Mouse (Mus musculus) adrenal gland, postnatal 10 days (tissue): Measurements from ENCODE around the gene Tmem91. TPM values are rescaled to one million over a fixed set of nuclear protein-coding genes. Genes with fewer than 3 reads are reported as not detected.
A peak's percentile ranks its signal among the peaks of the same experiment; 100 is the strongest.

Source experiments
- DNase-seq: peaks from one replicate; pipeline ENCODE4 v3.0.0; 2021; ENCODE audit warnings: mixed read lengths
- total RNA-seq, 2 experiments: library from RNA; stranded (reverse); gene quantifications; 2 replicates each; pipeline ENCODE4 v1.2.3; 2021

The Tmem91 gene
- total RNA-seq, 2 experiments from 2014 or later, result 0.90 to 1.9 TPM

DNA sequence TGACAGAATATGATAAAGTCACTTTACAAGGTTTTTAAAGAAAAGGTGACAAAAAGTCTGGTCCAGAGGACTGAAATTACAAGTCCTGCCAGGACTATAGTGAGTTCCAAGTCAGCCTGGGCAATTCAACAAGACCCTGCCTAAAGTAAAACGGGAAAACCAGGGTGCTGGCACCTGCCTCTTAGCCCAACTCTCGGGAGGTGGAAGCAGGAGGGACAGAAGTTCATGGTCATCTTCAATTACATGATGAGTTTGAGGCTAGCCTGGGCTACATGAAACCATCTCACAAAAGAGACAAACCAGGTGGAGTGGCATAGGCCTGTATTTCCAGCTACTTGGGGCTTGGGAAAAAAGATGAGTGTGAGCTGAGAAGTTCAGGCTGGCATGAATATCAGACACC lies 3.3 kb downstream of the Tmem91 start:
- no peak for DNase-seq

DNA sequence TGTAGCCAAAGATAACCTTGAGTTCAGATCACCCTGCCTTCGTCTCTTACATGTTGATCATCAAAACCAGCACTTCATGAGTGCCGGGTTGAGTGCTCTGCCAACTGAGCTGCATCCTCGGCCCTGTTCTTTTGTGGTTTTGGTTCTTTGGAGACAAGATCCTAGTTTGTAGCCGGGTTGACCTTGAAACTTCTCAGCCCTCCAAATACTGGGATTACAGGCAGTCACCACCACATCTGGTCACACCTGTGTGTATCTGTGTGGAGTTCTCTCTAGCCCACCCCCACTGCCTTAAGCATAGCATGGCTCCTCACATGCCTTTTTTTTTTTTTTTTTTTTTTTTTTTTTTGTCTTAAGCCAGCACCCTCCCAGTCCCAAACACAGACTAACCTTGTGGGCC lies 4.9 kb downstream of the Tmem91 start:
- no peak for DNase-seq

DNA sequence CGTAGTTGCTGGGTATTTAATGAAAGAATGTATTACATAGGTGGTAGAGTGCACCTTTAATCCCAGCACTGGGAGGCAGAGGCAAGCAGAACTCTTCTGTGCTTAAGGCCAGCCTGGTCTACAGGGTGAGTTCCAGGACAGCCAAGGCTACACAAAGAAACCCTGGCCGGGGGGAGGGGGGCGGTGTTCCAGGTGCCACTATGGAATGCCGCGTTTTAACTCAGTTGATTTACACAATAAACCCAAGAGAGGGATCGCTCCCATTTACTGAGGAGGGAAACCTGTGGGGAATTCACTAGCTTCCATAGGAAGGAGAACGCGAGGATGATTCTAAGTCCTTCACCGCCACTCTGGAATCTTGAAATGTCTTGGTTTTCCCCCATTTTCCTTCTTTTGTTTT lies 5.3 kb downstream of the Tmem91 start:
- no peak for DNase-seq

DNA sequence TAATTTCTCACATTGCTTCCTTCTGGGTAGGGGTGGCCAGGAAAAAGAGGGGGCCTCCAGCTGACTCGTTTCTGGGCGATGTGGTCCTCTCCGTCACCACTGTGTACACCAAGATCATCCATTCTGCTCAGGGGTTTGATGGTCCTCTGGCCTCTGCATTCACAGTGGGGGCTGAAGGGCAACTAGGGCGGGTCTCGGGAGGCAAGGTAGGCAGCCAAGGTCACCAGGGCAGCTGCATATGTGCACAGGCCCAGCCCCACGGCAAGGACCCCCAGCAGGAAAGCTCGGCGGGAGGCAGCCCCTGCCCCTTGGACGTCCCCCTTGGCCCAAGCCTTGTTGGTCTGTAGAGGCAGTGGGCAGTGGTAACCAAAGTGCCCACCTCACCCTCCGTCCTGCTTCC lies 5.8 kb downstream of the Tmem91 start:
- no peak for DNase-seq

DNA sequence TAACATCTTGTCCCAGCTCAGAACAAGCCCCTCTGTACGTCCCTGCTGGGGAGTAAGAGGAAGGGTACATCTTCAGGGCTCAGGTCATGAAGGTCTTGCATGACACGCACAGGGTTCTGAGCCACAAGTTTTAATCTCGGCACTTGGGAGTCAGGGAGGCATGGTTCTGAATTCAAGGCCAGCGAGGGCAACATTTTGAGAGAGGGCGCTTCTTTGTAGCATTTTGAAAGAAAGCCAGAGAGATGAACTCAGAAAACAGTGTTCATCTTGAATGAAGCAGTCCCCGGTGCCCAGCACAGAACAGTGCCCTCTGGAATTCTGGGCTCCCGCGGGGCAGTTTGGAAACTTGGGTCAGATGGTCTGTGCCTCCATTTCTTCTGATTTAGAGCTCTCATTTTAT lies 8.6 kb downstream of the Tmem91 start:
- no peak for DNase-seq

DNA sequence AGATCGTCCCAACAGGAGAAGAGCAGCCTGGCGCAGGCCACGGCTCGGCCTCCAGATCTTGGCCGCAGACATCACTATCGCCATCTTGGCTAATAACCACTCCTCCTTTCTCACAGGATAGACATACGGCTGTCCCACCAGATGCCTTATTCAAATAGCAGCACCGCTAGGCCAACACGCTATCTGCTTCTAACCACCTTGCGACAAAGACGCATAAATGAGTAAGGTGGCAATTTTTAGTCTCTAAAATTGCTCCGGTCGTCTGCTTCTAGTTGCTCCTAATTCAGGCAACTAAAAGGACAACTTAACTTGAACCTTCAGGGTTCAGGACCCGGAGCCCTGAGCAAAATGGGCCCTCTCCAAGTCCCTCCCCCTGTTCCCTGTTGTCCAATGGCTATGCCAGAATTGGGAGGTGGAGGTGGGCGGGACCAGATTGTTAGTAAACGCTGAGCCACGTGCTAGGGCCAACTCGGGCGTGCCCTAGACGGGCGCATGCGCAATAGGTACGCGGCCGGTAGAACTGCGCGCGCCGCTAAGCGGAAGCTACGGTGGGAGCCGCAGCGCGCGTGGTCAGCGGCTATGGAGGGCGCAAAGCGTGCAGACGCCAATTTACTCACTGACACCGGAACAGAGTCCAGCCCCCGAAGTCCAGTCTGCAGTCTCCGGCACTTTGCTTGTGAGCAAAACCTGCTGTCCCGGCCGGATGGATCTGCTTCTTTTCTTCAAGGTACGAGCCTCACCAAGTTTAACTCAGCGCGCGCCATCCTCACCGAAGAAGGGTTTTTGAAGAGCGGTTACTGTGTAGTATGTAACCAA lies 16.1 kb downstream of the Tmem91 start, which contains the start of the genes Bckdha and Exosc5:
Gene Bckdha, minus strand, starts transcription at position 325 of the 816 bp plus-strand sequence.
Gene Exosc5, plus strand, starts transcription at position 508 of the 816 bp plus-strand sequence.
- DNase-seq, result peak; percentile 99

DNA sequence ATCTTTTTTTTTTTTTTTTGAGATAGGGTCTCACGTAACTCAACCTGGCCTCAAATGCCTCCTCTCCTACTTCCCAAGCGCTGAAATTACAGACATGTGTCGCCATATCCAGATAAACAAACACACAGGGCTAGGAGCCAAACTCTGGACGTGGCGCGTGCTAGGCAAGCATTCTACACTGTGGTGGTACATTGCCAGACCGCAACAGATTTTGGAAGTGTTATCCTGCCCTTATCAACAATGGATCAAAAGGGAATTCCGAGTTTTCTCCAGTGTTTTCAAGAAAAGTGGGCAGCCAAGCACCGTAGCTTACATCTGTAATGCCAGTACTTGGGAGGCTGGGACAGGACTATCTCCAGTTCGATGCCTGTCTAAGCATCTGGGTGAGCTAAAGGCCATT lies 17.2 kb downstream of the Tmem91 start:
- DNase-seq, result peak; percentile 50

DNA sequence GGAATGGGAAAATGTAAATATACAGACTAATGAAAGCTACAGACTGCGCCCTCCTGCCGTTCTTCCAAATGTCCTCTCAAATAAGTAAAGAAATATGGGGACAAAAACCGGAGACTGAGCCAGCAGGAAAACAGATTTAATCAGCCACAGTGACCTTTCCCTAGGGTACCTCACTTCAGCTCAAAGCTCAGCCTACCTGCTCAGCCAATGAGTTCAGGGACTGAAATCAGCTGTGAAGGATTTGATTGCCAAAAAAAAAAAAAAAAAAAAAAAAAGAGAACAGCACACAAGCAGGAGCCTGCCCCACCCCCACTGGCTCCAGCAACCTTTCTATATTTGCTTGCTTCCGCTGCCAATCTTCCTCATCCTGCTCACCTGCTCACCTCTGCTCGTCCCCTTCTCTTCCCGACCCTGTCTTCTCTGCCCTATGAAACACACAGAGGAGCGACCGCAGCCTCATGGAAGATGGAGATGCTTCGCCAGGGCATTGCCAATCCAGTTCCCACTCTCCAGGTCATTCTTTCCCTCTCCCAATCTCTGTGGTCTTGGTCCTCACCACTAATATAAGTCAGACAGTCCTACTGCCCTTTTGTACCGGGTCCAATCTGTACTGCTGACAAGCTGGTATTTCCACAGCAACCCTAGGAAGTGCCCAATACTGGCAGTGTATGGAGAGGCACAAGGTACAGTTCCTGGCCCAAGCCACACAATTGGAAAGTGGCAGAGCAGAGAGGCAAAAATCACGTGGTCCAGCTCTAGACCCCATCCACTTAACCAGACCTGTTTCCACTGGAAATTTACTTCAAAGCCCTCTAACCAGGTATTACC lies 19.2 kb downstream of the Tmem91 start:
- DNase-seq, result peak; percentile 40

DNA sequence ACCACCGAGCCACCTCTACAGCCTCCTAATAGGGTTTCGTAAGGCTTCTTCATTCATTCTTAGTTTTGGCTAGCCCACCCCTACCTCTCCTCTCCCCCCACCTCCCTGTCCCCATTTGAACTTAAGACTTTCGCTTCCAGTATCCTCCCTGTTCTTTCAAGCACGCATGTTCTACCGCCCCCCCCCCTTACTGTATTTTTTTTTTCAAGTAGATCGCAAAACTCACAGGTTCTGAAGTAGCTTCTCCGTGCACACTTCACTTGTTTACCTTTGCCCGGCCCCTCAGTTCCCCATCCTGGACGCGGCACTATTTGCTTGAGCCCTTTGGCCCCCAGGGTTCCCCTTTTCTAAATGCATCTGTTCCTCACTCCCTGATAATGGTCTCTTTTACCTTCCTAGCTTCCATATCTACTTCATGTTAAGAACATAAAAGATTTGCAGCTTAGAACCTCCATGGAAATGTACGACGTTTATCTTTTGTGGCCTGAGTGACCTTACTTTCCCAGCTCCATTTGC lies 22.7 kb downstream of the Tmem91 start:
- no peak for DNase-seq

DNA sequence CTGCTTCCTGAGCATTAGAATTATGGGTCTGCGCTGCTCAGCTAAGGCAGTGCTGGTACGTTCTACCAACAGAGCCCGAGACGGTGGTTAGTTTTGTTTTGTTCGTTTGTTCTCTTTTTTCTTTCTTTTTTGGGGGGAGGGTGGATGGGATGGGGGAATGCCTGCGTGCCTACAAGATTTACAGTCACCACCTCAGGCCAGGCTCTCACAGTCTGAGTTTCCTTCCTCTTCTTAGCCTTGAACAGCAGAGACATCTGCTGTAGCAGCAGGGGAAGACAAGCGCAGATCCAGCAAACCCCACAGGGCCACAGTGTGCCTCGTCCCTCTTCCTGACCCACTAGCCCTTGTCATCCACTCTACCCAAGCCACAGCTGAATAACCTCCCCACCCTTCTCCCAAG lies 23.7 kb downstream of the Tmem91 start:
- DNase-seq, result no peak

DNA sequence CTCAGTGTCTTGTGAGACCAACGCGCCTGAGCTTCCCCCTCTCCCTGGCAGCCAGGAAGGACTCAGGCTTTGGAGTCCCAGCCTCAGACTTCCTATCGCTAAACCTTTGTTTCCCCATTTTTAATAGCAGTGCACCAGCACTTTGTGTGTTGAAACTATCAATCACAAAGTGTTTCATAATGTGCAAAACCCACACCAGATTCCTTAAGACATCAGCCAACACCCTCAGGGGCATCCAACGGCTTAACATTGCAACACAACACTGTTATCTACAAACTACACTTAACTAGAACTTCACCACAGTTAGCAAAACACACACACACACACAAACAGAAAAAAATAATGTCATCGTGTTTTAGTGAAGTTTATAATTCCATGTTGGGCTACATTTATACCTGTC lies 25.1 kb downstream of the Tmem91 start:
- no peak for DNase-seq

DNA sequence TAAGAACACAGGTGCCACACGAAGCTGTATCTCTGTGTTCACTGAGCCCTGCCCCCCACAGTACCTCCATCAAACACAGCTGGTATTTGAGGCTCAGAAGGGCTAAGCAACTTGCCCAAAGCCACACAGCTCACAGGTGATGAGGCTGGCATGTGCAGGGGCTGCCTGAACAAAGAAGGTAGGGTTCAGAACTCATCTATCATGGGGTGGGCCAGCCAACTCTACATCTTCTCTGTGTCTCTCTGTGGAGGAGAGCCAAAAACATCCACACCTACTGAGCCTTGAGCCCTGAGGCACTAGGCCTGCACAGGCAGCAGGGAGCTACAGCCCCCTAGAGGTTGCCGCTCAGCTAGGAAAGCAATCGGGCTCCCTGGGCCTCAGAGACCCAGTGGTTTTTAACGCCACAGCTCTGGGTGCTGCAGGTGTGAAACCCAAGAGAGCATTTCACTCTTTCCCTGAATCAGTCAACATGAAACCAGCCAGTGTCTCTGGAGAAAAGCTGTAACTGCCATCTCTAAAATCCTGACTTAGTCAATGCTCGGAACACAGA lies 27.3 kb downstream of the Tmem91 start:
- no peak for DNase-seq

DNA sequence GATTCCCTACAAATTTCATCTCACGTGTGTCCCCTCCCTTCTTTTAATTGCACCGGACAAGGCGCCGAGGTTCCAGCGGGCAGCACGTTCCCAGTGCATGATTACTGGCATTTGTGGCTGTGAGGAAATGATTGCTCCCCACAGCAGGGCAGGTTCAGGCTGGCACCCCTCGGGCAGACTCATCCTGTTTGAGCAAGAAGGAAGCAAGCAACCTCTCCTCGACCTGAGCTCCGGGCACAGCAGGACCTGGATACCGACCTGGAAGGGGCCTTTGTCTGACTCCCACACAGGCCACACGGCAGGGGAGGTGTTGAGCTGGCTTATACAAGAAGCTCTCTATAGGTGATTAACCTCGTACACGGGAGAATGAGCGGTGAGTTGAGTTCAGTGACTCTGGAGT lies 29.9 kb downstream of the Tmem91 start:
- no peak for DNase-seq

DNA sequence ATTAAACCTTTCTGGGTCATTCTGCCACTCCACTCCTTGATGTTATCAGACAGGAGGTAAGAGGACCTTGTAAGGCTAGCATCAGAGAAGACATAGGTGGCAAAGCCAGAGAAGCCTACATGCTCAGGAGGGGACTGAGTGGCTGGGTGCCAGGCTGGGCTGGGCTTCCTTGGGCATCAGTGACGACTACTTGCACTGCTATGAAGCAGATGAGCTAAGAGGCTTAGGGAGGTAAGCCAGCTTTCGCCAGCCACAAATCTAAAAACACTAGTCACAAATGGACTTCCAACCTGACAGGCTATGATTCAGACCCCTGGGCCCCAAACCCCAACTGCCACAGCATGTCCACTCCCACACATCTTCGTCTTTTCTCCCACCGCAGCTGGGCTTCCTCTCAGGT lies 30.3 kb downstream of the Tmem91 start:
- DNase-seq, result no peak

DNA sequence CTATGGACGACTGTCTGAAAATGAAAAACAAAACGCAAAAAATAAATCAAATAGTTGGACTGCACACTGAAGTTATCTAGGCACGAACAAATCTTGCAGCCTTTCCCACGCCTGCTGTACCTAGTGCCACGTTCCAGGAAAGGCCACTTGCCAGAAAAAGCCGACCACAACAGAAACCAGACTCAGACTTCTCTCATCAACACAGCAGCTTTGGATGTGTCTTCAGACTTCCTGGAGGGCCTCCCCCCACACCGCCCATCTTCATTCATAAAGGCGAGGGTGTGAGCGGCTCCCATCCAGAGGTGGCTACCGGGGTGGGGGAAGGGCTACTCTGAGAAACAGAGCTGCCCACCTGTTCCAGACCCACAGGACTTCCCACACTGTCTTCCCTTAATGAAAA lies 30.8 kb downstream of the Tmem91 start:
- no peak for DNase-seq

DNA sequence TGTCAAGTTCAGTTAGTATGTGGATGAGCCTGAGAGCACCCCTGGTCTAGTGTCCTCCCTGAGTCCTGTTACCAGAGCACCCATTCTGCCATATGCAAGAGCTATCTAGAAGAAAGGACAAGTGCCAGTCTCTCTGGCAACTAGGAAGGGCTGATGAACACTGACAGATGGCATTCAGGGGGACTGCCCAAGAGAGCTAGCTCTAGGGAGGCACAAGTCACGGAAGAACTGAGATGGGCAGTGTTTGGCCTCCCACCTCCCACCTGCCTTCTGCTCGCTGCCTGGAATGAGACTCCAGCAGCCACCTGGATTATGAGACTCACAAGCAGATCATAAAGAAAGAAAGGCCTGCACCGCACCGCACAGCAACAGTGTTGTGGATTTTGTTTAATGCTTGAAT lies 35.2 kb downstream of the Tmem91 start:
- no peak for DNase-seq

DNA sequence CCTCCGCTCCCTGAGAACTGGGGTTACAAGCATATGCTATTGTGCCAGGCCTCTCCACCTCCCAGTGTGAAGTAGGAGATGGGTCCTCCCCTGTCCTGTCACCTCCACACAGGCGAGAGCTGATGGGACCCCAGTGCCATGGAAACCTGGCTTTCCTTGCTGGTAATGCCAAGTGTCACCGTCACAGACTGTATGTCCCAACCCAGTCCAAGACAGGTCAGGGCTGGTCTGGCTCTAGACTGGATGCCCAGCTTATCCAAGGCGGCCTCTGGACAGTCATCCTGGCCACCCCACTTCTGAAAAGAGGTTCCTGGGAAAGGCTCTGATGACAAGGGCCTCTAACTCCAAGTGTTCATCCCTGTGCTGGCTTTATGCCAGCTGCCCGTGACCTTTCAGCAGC lies 37.9 kb downstream of the Tmem91 start:
- no peak for DNase-seq

DNA sequence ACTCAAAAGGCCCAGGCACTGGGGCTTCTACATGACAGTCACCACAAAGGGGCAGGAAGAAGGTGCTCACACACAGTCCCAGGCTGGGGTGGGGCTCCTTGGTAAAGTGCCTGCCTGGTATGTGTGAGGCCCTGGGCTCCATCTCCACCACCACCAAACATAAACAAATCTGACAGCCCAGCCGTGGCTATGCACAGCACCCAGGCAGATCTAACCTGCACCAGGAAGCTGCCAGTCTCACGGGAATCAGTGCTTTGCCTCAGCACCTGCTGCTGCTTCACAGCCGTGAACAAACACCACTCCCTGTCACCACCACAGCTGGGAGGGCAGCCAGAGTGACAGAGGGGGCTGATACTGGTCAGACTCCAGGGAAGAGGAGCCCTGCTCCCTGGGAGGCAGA lies 38.6 kb downstream of the Tmem91 start:
- DNase-seq, result no peak

DNA sequence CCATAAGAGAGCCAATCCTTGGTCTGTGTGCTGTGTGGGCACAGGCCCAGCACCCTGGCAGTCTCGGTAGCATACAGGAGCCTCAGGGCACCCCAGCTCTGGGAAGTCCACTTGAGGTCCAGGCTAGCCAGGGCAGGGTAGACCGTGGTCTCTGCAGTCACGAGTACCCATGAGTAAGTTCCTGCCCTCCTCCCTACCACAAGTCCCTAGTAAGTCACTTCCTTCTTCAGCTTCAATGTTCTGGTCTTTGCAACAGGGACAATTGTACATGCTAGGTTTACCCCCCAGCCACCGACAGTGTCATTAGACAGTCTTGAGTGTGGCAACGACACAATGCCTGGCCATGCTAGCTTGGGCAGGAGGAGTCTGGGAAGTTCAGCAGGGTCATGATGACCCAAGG lies 42.3 kb downstream of the Tmem91 start:
- no peak for DNase-seq

DNA sequence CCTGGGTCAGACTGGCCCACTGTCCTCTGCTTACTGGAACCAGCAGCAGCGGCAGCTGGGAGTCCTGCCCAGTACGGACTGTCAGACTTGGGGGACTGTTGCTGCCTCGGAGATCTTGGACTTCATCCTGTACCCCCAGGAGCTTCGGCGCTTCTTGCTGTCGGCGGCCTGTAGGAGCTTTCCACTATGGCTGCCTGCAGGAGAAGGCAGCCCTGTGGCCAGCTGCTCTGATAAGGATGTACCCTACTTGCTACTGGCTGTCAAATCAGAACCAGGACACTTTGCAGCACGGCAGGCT lies 46.7 kb downstream of the Tmem91 start:
- DNase-seq, result no peak

DNA sequence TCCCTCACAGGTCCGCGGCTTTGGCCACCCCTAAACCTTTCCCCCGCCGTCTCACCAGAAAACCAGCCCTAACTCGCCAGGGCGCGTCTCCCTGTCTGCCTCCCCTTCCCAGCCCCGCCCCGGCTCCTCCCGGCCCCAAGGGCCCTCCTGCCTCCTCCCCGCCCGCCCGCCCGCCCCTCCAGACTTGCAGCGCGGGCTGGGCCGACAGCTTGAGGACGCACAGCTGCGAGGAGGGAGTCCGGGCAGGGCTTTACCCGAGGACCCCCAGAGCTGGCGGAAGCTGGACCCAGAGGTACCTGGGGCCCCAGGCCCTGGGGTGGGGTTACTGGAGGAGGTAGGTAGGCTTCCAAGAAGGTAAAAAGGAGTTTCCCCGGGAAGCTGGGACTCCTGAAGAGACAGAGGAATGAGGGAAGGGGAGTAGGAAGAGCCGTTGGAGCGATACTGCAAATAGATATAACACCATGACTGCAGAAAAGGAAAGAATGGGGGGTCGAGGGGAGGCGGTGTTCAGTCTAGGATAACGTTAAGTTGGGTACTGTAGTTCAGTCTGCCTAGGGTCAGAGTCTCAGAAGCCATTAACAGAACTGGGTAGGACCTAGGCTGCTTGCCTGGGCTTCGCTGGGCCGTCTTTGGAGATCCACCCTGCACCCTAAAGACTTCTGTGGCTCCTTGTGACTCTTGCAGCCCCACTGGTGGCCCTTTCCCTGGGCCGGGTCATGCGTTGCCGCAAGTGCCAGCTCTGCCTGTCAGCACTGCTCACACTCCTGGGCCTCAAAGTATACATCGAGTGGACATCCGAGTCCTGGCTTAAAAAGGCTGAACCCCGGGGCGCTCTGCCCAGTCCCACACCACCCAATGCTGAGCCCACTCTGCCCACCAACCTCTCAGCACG lies 47.3 kb downstream of the Tmem91 start:
- DNase-seq, result peak; percentile 85
